Mouse (Mus musculus) CD4-positive, CD25-positive, alpha-beta regulatory T cell, adult 9 weeks (primary cell): ENCODE results near the gene Olfr1354. TPM values are rescaled to one million over a fixed set of nuclear protein-coding genes. Genes with fewer than 3 reads are reported as not detected.

Experiments
- polyA plus RNA-seq: library from polyadenylated mRNA; unstranded; fragments of 100-300 nt; shearing (Covaris generic); gene quantifications from one replicate; pipeline ENCODE4 v1.2.1, GENCODE M21; 2017

Gene Olfr1354
- polyA plus RNA-seq: not detected

GRCm38 (mm10) chr10:78912871-78913270, at the start of gene Olfr1354:
Gene Olfr1354, plus strand, starts transcription at chr10:78913171.

GRCm38 (mm10) chr10:78875240-78875639, 37.7 kb upstream of the Olfr1354 start, which contains the start of gene Olfr1355:
Gene Olfr1355, plus strand, starts transcription at chr10:78875540.

GRCm38 (mm10) chr10:78950336-78950735, 37.4 kb downstream of the Olfr1354 start, which contains the start of gene Olfr8:
Gene Olfr8, plus strand, starts transcription at chr10:78950636.

DNA sequence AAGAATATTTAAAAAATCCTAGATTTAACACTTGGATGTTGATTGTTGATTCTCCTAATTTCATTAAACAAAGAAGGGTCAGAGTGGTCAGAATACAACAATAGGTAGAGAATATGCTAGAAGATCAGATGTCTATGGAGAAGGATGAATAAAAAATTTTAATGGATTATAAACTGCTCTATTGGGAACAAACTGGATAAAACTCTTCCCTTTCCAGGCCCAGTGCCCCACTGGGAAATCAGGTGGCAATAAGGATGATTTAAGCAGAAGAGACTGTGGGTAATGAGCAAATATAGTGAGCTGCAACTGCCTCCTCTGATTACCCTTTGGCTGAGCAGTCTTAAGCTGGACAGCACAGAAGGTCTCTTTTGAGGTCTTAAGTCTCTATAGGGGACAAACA, 50.0 kb downstream of the Olfr1354 start, which contains the start of gene Olfr1353:
Gene Olfr1353, plus strand, starts transcription at position 301 of the 400 bp plus-strand sequence.

Other genes with a start within 250 kb of the Olfr1354 start
- gene Casp14, start 194.9 kb upstream of the Olfr1354 start, polyA plus RNA-seq: not detected
- not detected for gene Ccdc105, start 160.1 kb upstream of the Olfr1354 start, polyA plus RNA-seq
- not detected for gene Slc1a6, start 132.7 kb upstream of the Olfr1354 start, polyA plus RNA-seq
- gene Olfr1356, start 61.0 kb upstream of the Olfr1354 start, polyA plus RNA-seq: not detected
- gene Olfr1355, start 37.6 kb upstream of the Olfr1354 start, polyA plus RNA-seq: not detected
- gene Olfr8, start 37.5 kb downstream of the Olfr1354 start, polyA plus RNA-seq: not detected
- not detected for gene Olfr1353, start 50.1 kb downstream of the Olfr1354 start, polyA plus RNA-seq
- not detected for gene Olfr1352, start 67.9 kb downstream of the Olfr1354 start, polyA plus RNA-seq
- gene Olfr1351, start 99.3 kb downstream of the Olfr1354 start, polyA plus RNA-seq: not detected
- gene Olfr57, start 115.6 kb downstream of the Olfr1354 start, polyA plus RNA-seq: not detected
- gene 2610008E11Rik, start 184.4 kb downstream of the Olfr1354 start, polyA plus RNA-seq: 33.3 TPM
- gene Vmn2r80, start 235.6 kb downstream of the Olfr1354 start, polyA plus RNA-seq: not detected